In genomic region chr13:9162888-9163287, GRCm38 (mm10) we compare ENCODE assay signal across 13 mouse cellular contexts.
"Had no signal": no experiment of that assay in that cellular context is flagged by ENCODE, and none has a peak within 500 bp of the region (broad histone marks: within the 10 kb centered on the region; RNA-seq: fewer than 3 reads in every experiment).

No protein-coding gene starts in this region.

- H3K27ac ChIP-seq: midbrain, embryonic 10.5 days; midbrain, embryonic 12.5 days; neural tube, embryonic 12.5 days; stomach, embryonic 15.5 days had no signal

- H3K4me1 ChIP-seq: midbrain, embryonic 10.5 days; midbrain, embryonic 12.5 days; neural tube, embryonic 12.5 days; stomach, embryonic 15.5 days had no signal

- H3K27me3 ChIP-seq: midbrain, embryonic 12.5 days; neural tube, embryonic 12.5 days; stomach, embryonic 15.5 days had no signal

- H3K4me3 ChIP-seq: midbrain, embryonic 10.5 days; midbrain, embryonic 12.5 days; neural tube, embryonic 12.5 days; stomach, embryonic 15.5 days had no signal

- DNase-seq: lung, adult 18-20 months; lung, embryonic 14.5 days; lung, postnatal 10 days; lung, postnatal 4 days; midbrain, embryonic 14.5 days; right cerebral cortex, postnatal 14 days; thymus, adult 2 months; thymus, postnatal 25 days; thymus, postnatal 4 days had no signal

- H3K9ac ChIP-seq: lung, embryonic 14.5 days; midbrain, embryonic 12.5 days; neural tube, embryonic 12.5 days; stomach, embryonic 15.5 days had no signal

- H3K9me3 ChIP-seq: midbrain, embryonic 10.5 days; midbrain, embryonic 12.5 days; neural tube, embryonic 12.5 days; stomach, embryonic 15.5 days had no signal

- H3K4me2 ChIP-seq: lung, embryonic 14.5 days; midbrain, embryonic 12.5 days; neural tube, embryonic 12.5 days; stomach, embryonic 15.5 days had no signal
